Mouse (Mus musculus) heart, postnatal 25 days (tissue): ENCODE measurements around the gene Hbq1b. TPM values are rescaled to one million over a fixed set of nuclear protein-coding genes. Genes with fewer than 3 reads are reported as not detected.
A peak's percentile ranks its signal among the peaks of the same experiment; 100 is the strongest.
"Not testable (repeated sequence)": the region's sequence is repeated elsewhere in the genome, so short reads cannot be mapped to it uniquely, and the experiment has no call there.

Experiments
- DNase-seq: peaks from one replicate; pipeline ENCODE4 v3.0.0; 2022; ENCODE audit warnings: low spot score
- intact Hi-C: fragments of 180-260 bp; cut with DNase I; formaldehyde crosslinking; loops from one replicate; pipeline ENCODE4 v1.15.1; 2025
- total RNA-seq, 2 experiments: library from RNA; stranded (reverse); gene quantifications; 2 replicates each; pipeline ENCODE4 v1.2.3; 2021

Hbq1b gene
- total RNA-seq, 2 experiments from 2014 or later: 0.70 to 1.9 TPM

DNA sequence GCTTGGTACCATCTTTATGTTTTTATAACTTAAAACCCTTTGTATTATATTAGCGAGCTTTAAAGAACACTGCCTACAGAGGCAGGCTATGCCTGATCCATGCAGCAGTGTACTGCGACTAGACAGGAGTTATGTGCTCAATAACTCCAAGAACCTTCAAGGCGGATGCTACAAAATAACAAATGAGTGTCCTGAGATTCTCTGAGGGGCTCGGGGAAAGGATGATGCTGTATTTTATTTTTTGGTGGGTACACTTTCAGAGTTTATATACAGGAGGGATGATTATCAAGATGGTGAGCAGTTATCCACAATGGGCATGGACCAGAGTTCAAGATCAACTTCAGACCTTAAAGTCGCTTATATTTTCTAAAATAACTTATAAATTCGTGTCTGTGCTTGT lies 20.0 kb upstream of the Hbq1b start:
- DNase-seq: no peak
- intact Hi-C loops: no loop called here

DNA sequence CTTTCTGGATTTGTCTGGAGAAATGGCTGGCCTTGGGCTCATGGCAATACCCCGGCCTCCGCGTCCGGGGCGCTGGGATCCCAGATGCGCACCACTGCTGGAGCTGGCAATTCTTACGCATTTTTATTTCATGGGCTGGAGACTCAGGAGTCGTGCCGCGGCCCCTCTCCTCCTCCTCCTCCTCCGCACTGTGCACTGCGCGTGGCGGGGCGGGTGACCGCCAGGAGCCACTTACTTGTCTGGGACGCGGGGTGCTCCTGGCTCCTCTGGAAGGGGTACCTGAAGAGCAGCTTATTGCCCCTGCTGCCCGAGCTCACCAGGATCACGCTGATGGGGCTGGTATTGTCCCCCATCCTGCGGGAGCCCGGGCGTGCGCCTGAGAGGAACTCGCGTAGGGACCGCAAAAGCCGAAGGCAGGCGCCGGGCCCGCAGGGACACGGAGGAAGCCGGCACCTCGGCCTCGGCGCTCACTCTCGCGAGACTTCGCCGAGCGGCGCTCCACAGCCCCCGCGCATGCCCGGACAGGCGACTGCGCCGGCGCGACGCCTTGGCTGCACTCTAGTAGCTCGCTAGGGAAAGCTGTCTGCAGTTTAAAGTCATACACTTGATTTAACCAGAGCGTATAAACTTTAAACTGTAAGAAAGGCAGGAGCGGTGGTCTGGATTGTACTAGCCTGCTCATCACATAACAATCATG lies 19.4 kb upstream of the Hbq1b start, which contains the start of gene Nprl3:
Gene Nprl3, minus strand, starts transcription at position 520 of the 697 bp plus-strand sequence.
- DNase-seq: peak; percentile 93
- intact Hi-C loops: no loop called here

- intact Hi-C loops: no loop called here
- DNase-seq: no peak
These were observed 18.8 kb upstream of the Hbq1b start for GRCm38 (mm10) chr11:32267964-32268363.

GRCm38 (mm10) chr11:32268952-32269351 lies 17.8 kb upstream of the Hbq1b start:
- intact Hi-C loops: no loop called here

GRCm38 (mm10) chr11:32271178-32271577 lies 15.6 kb upstream of the Hbq1b start:
- intact Hi-C loops: no loop called here
- DNase-seq: no peak

More at GRCm38 (mm10) chr11:32268952-32269351, 17.8 kb upstream of the Hbq1b start:
- DNase-seq: no peak

DNA sequence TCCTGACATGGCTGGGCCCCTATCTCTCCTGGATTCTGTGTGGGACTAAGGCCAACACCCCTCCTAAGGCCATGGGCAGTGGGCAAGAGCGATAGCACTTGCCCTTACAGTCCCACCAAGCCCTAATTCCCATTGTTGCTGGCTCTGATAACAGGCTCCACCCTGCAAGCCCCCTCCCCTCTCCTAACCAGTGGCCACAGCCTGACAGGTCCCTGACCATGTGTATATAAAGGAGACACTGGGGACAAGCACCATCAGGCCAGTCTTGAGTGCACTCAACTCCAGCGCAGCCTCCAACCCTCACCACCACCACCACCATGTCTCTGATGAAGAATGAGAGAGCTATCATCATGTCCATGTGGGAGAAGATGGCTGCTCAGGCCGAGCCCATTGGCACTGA lies 10.4 kb upstream of the Hbq1b start, which contains the start of gene Hba-x:
Gene Hba-x, plus strand, starts transcription at position 54 of the 400 bp plus-strand sequence.
- intact Hi-C loops: no loop called here
- no peak for DNase-seq

DNA sequence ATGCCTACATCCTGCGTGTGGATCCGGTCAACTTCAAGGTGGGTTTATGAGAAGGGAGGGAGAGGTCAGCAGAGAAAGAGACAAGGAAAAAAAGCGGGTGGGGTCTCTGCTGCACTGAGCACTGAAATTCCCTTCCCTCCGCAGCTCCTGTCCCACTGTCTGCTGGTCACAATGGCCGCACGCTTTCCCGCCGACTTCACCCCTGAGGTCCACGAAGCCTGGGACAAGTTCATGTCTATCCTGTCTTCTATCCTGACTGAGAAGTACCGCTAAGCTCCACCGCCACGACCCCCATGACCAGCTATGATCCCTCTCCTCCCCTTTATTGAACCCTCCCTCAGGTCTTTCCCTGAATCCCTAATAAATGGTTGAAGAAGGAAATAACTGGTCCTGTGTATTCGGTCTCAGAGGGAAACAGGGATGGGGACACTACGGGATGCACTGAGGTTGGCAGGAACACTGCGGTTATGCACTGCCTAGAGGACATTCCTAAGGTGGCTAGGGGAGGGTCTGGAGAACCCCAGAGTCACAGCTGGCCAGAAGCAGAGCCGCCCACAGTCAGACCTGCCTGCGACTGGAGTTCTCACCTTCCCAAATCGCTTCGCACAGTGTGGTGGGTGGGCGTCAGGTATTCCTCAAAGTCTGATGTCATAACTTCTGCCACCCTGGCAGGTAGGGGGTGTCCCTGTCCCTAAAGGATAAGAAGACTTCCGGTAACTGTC lies 8.9 kb upstream of the Hbq1b start:
- DNase-seq: no peak

GRCm38 (mm10) chr11:32278458-32278957 lies 8.3 kb upstream of the Hbq1b start:
- intact Hi-C loops: no loop called here

More for the DNA sequence above, 8.9 kb upstream of the Hbq1b start:
- intact Hi-C loops: no loop called here

GRCm38 (mm10) chr11:32280646-32281045 lies 6.1 kb upstream of the Hbq1b start:
- intact Hi-C loops: no loop called here
- DNase-seq: no peak

More at GRCm38 (mm10) chr11:32278458-32278957, 8.3 kb upstream of the Hbq1b start:
- no peak for DNase-seq

DNA sequence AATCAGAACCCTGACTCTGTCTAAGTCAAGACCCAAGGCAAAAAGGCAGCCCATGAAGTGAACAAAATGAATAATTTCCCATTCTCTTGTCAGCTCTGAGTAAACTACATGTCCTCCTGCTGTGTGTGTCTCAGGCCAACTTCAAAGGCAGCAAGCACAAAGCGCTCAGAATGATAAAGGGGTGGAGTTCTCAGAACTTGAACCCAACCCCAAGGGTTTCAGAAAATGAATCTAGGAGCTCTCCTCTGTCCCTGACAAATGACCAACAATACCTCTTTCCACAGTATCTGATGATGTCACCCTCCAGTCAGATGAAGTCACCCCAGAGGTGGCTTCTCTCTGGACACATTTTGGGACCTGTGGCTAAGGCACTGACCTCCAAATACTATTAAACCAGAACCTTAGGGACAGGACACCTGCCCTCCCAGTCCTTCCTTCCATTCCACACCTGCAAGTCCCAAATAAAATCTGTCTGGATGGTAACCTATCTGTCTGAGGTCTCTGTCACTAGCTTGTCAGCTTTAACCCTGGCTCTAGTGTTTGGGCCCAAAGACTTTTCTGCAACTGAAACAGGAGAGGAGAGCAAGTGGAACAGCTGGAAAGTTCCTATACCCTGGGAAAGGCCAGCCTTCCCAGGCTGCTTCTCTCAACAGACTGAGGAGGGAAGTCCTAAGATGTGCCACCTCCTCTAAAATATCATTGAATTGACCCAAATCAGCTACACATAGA lies 5.2 kb upstream of the Hbq1b start:
- DNase-seq: no peak
- intact Hi-C loops: no loop called here

- intact Hi-C loops, DNase-seq: not testable (repeated sequence)
These were observed 3.5 kb upstream of the Hbq1b start, which contains the start of gene Hba-a1 for GRCm38 (mm10) chr11:32283091-32283777. Hba-a1 (plus strand) TSS chr11:32283511.

GRCm38 (mm10) chr11:32284582-32284981 lies 2.2 kb upstream of the Hbq1b start:
- DNase-seq, intact Hi-C loops: not testable (repeated sequence)

DNA sequence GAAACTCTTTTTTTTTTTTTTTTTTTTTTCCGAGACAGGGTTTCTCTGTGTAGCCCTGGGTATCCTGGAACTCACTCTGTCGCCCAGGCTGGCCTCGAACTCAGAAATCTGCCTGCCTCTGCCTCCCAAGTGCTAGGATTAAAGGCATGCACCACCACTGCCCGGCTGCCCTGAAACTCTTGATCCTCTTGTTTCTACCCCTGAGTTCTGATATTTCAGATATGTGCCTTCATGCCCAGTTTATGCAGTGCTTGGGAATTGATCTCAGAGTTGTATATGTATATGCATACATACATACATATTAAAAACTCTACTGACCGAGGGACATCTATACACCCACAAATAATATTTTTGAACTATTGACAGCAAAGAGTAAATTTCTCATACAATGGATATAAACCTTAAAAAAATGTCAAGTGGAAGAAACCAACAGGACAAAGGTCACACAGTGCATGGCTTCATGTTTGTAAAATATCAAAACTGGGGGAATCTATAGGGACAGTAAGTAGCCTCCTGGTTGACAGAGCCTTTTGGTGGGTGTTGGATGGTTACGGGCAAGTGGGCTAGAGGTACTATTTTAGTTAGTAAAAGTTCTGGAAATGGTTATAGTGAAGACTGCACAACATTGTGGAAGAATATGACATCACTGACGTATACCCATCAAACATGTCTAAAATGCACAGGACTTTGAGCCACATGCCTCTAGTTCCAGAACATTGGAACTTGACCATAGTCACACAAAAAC lies 1.6 kb upstream of the Hbq1b start:
- intact Hi-C loops: loop anchor here (5.0 kb wide), 1 partner anchor 37 kb away; no protein-coding TSS in a partner anchor
- DNase-seq: no peak

- intact Hi-C loops: loop anchor here (2.0 to 5.0 kb wide), 2 partner anchors 36 to 103 kb away; no protein-coding TSS in a partner anchor
- not testable (repeated sequence) for DNase-seq
These were observed 878 bp upstream of the Hbq1b start for GRCm38 (mm10) chr11:32285887-32286286.

- no peak for DNase-seq
- intact Hi-C loops: loop anchor here (2.0 to 5.0 kb wide), 2 partner anchors 35 to 105 kb away; no protein-coding TSS in a partner anchor
These were observed 694 bp downstream of the Hbq1b start for GRCm38 (mm10) chr11:32287493-32287825.

- intact Hi-C loops, DNase-seq: not testable (repeated sequence)
These were observed 6.1 kb downstream of the Hbq1b start for GRCm38 (mm10) chr11:32292819-32293218.

- intact Hi-C loops, DNase-seq: not testable (repeated sequence)
These were observed 6.7 kb downstream of the Hbq1b start for GRCm38 (mm10) chr11:32293479-32293878.

- DNase-seq, intact Hi-C loops: not testable (repeated sequence)
These were observed 9.4 kb downstream of the Hbq1b start, which contains the start of gene Hba-a2 for GRCm38 (mm10) chr11:32296203-32296602. Hba-a2 (plus strand) TSS chr11:32296489.

- DNase-seq, intact Hi-C loops: not testable (repeated sequence)
These were observed 10.7 kb downstream of the Hbq1b start for GRCm38 (mm10) chr11:32297417-32297816.
